Mouse (Mus musculus): Measurements from ENCODE around the gene Fli1. TPM values are rescaled to one million over a fixed set of nuclear protein-coding genes. Genes with fewer than 3 reads are reported as not detected.

Gene Fli1
- polyA plus RNA-seq, 1 experiment from 2014 or later = 9.1 TPM

DNA sequence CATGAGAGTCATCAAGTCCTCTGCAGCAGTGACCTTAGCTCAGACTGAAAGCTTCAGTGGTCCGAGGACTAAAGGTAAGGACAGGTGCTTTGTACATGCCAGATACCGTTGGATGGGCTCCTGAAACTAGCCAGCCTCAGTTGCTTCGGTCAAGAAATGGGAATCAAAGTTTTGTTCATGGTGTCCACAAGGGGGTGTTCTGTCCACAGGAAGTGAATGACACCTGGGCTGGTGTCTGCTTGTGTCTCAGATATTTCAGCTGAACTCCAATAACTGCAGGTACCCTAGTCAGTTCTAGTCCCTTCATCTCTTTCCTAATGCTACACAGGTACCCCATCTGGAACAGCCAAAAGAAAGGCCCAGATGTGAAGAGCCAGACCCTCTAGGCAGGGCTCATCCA is 86.0 kb downstream of the Fli1 start:
- H3K27ac ChIP-seq (replicated peaks) = no peak overlapping the region

DNA sequence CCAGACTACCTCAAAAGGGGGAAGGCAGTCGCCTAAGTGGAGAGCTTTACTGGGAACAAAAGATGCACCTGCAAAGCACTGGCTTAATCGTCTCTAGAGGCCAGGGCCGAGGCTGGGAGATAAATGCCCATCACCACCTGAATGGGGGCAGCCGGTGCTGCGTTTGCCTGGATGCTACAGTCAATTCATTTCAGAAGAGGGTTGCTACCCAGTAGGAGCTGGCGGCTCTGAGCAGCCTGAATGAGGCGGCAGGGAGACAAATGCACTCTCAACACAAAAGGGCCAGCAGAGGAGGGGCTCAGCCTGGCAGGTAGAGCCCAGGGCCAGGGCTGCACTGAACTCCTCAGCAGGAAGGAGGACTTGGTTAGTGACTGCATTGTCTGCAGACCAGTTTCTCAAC is 92.5 kb downstream of the Fli1 start:
- Histone ChIP-seq H3K4me1 (replicated peaks) (no peaks in the 10 kb centered on the region), H3K27me3 (no peaks in the 10 kb centered on the region), H3K9me3 (replicated peaks) (no peaks in the 10 kb centered on the region), H3K36me3 (replicated peaks) (no peaks in the 10 kb centered on the region), H3K27ac (replicated peaks) (no peak overlapping the region), H3K4me3 (replicated peaks) (no peak overlapping the region), H3K4me2 (no peak overlapping the region), H3K9ac (no peak overlapping the region)
- WGBS (ENCODE audit: insufficient replicate concordance) = 57% methylated on average over 7 of the region's 7 CpGs
- ATAC-seq (ENCODE audit: insufficient read depth) = no peak

More for the DNA sequence above, 86.0 kb downstream of the Fli1 start:
- ATAC-seq (ENCODE audit: insufficient read depth) = no peak
- H3K27me3 ChIP-seq = no peaks in the 10 kb centered on the region
- no peak overlapping the region for H3K4me2 ChIP-seq
- 56% methylated on average over 3 of the region's 3 CpGs for WGBS (ENCODE audit: insufficient replicate concordance)
- no peak overlapping the region for H3K4me3 ChIP-seq (replicated peaks)
- no peaks in the 10 kb centered on the region for H3K9me3 ChIP-seq (replicated peaks)
- H3K4me1 ChIP-seq (replicated peaks) = no peaks in the 10 kb centered on the region
- H3K36me3 ChIP-seq (replicated peaks) = no peaks in the 10 kb centered on the region
- H3K9ac ChIP-seq = no peak overlapping the region

DNA sequence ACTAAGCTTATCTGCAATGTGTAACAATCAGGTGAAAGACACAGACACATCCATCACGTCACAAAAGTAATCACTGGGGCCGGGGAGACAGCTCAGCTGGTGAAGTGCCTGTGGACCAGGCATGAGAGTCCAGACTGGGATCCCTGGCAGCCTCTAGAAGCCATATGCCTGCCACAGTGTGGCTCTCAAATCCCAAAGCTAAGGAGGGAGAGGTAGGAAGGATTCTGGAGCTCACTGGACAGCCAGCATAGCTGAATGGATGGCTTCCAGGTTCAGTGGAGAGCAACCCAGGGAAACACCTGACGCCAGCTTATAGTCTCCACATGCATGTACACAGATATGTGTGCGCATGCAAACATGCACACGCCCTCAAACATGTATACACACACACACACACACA is 93.9 kb downstream of the Fli1 start:
- no peak overlapping the region for H3K27ac ChIP-seq (replicated peaks)
- WGBS (ENCODE audit: insufficient replicate concordance) = 67% methylated on average over 5 of the region's 5 CpGs
- H3K27me3 ChIP-seq = no peaks in the 10 kb centered on the region
- no peaks in the 10 kb centered on the region for H3K4me1 ChIP-seq (replicated peaks)
- no peak overlapping the region for H3K9ac ChIP-seq
- no peak overlapping the region for H3K4me2 ChIP-seq
- H3K9me3 ChIP-seq (replicated peaks) = no peaks in the 10 kb centered on the region
- no peak for ATAC-seq (ENCODE audit: insufficient read depth)
- no peaks in the 10 kb centered on the region for H3K36me3 ChIP-seq (replicated peaks)
- no peak overlapping the region for H3K4me3 ChIP-seq (replicated peaks)

DNA sequence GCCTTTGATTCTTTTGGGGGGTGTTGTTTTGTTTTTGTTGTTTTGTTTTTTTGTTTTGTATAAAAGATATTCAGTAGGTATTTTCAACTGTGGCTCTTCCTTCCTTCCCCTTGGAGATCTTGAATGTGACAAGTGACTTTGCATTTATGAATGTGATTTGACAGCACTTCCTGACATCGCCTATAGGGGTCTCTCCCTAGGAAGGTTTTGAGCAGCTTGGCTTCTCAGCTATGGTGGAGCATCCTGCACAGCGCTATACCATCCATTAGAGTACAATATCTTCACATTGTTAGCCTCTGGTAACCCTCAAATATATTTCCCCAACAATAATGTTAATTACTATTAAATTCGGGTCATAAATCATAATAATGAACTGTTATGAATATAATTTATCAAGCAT is 96.9 kb downstream of the Fli1 start:
- no peak for ATAC-seq (ENCODE audit: insufficient read depth)
- no peaks in the 10 kb centered on the region for H3K27me3 ChIP-seq
- no peak overlapping the region for H3K9ac ChIP-seq
- no peak overlapping the region for H3K27ac ChIP-seq (replicated peaks)
- no peaks in the 10 kb centered on the region for H3K9me3 ChIP-seq (replicated peaks)
- 0 out of 2 replicates have a peak, but pooled peaks cover 5% of the 10 kb centered on the region for H3K36me3 ChIP-seq (replicated peaks)
- no peak overlapping the region for H3K4me3 ChIP-seq (replicated peaks)
- H3K4me1 ChIP-seq (replicated peaks) = no peaks in the 10 kb centered on the region
- 40% methylated on average over 3 of the region's 3 CpGs for WGBS (ENCODE audit: insufficient replicate concordance)
- H3K4me2 ChIP-seq = no peak overlapping the region

DNA sequence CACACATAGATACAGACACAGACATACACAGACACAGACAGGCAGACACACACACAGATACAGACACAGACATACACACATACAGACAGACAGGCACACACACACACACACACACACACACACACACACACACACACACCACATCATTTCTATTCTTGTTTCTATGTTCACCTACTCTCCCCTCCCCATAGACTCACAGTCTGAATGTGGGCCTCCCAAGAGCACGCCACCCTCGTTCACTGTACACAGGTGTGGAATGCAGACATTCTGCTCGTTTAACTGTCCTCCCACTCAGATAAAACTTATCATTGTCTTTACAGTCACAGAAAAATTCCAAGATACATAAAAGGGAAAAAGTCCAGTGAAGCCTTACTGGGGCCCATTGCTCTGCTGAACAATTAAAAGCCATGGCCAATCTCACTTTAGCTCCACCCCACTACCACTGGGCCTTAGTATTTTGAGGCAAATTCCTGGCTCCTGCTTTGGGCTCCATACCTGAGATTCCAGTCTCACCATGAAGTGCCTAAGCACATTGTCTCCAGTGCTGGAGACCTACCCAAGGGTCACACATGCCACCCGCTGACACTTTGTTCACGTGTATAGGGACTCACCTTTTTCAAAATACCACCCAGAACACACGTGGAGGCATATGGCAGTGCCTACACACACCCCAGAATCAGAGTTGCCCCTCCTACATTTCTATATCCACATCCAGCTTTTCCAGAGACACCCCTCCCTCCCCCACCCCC is 98.0 kb downstream of the Fli1 start:
- H3K9ac ChIP-seq = no peak overlapping the region
- no peak for ATAC-seq (ENCODE audit: insufficient read depth)
- 56% methylated on average over 6 of the region's 6 CpGs for WGBS (ENCODE audit: insufficient replicate concordance)
- no peaks in the 10 kb centered on the region for H3K4me1 ChIP-seq (replicated peaks)
- H3K4me3 ChIP-seq (replicated peaks) = no peak overlapping the region
- H3K36me3 ChIP-seq (replicated peaks) = 0 out of 2 replicates have a peak, but pooled peaks cover 5% of the 10 kb centered on the region
- H3K9me3 ChIP-seq (replicated peaks) = no peaks in the 10 kb centered on the region
- no peak overlapping the region for H3K27ac ChIP-seq (replicated peaks)
- H3K4me2 ChIP-seq = no peak overlapping the region
- H3K27me3 ChIP-seq = no peaks in the 10 kb centered on the region

DNA sequence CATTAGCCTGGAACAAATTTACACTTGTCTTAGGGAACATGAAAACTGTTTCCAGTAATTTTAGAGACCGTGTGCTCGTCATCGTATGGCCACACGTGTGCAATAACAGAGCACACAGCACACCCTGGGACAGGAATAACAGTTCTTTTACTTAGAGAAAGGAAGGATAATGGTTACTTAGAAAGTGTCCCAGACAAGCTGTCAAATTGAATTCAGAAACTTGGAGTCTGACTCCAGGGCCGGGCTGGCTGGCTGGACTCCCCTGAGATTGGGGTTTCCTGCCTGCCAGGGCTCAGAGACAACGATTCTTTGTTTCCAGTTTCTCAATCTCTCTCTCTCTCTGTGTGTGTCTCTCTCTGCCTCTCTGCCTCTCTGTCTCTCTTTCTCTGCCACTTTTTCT is 98.8 kb downstream of the Fli1 start:
- ATAC-seq (ENCODE audit: insufficient read depth) = no peak
- Histone ChIP-seq H3K9ac (no peak overlapping the region), H3K4me1 (replicated peaks) (no peaks in the 10 kb centered on the region), H3K36me3 (replicated peaks) (0 out of 2 replicates have a peak, but pooled peaks cover 5% of the 10 kb centered on the region), H3K4me2 (no peak overlapping the region), H3K9me3 (replicated peaks) (no peaks in the 10 kb centered on the region), H3K27ac (replicated peaks) (no peak overlapping the region), H3K4me3 (replicated peaks) (no peak overlapping the region), H3K27me3 (no peaks in the 10 kb centered on the region)
- WGBS (ENCODE audit: insufficient replicate concordance) = 61% methylated on average over 6 of the region's 6 CpGs

DNA sequence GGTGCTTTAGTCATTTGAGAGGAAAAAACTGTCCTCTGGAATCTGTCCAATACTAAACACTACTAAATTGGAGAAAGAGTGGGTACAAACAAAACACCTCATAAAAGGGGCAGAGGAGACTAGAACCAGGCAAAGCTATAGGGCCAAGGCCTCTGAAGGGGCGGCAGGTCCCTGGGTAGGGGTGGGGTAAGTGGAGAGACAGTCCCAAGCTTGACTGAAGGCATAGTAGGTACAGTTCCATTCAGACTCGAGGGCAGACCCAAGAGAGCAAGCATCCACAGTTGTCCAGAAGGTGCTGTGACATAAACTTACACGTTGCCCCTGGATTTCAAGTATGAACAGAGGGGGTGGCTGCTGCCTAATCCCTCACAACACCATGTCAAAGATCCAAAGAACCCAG is 99.5 kb downstream of the Fli1 start:
- Histone ChIP-seq H3K9ac (no peak overlapping the region), H3K27ac (replicated peaks) (no peak overlapping the region), H3K36me3 (replicated peaks) (0 out of 2 replicates have a peak, but pooled peaks cover 5% of the 10 kb centered on the region), H3K4me3 (replicated peaks) (no peak overlapping the region), H3K27me3 (no peaks in the 10 kb centered on the region), H3K9me3 (replicated peaks) (no peaks in the 10 kb centered on the region), H3K4me2 (no peak overlapping the region), H3K4me1 (replicated peaks) (no peaks in the 10 kb centered on the region)
- 57% methylated on average over 3 of the region's 3 CpGs for WGBS (ENCODE audit: insufficient replicate concordance)
- ATAC-seq (ENCODE audit: insufficient read depth) = no peak

DNA sequence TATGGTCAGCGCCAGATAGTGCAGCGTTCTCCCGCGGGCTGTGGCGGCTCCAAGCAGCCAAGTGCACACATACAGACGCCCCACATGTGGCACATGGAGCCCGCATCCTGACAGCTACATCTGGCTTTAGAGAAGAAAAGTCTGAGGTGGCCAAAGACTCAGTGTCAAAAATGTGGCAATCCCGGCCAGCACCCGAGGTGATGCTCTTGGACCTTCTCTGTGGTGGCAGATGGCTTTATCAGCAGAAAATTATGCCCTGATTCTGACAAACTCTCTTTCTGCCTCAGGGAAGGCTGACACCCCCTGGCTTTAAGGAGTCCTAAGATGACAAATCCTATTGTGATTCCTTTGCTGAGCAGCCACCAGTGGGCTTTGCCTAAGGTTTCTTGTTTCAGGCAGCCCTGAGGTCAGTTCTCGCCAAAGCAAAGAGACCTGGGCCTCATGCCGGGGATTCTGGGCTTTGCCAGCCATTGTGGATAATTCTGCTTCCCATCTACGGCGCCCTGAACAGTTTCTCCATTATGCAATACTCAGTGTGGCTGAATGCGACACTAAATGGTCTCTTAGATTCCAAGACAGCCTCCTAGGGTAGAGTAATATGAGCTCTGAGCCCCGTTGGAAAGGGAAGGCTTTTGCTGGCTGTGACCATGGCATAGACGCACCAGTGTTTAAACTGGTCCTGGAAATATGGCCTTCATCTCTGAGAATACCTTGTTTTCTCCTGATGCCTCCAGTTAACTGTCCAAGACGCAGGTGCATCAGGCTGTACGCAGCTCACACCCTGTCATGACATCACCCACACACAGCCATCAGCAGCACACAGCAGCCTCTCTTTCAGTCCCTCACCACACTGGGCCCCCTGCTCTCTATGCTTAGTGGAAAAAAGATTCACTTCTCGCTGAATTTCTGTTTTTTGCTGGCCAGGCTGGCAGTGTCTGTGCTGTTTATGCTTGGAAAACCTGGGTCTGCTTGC is 108.1 kb downstream of the Fli1 start:
- WGBS (ENCODE audit: insufficient replicate concordance) = 71% methylated on average over 19 of the region's 19 CpGs
- no peak for ATAC-seq (ENCODE audit: insufficient read depth)
- Histone ChIP-seq H3K9me3 (replicated peaks) (no peaks in the 10 kb centered on the region), H3K4me2 (no peak overlapping the region), H3K9ac (no peak overlapping the region), H3K4me1 (replicated peaks) (no peaks in the 10 kb centered on the region), H3K27me3 (no peaks in the 10 kb centered on the region), H3K4me3 (replicated peaks) (no peak overlapping the region), H3K27ac (replicated peaks) (no peak overlapping the region), H3K36me3 (replicated peaks) (no peaks in the 10 kb centered on the region)

DNA sequence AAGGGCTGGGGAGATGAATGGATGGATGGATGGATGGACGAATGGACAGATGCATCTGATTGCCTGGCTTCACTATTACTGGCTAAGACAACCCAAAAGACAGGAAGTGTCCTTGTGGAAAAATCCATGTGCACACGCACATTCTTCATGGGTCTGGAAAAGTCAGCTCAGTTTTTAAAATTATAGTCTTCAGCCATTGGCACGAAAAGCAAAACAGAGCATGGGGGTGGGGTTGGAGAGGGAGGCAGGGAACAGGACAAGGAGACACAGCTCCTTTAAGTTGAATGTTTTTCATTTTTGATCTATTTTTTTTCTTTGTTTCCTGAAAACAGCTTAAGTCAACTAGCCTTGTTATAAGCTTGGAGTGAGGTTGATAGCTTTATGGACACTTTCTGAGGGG is 111.6 kb downstream of the Fli1 start:
- no peak for ATAC-seq (ENCODE audit: insufficient read depth)
- H3K27ac ChIP-seq (replicated peaks) = no peak overlapping the region

DNA sequence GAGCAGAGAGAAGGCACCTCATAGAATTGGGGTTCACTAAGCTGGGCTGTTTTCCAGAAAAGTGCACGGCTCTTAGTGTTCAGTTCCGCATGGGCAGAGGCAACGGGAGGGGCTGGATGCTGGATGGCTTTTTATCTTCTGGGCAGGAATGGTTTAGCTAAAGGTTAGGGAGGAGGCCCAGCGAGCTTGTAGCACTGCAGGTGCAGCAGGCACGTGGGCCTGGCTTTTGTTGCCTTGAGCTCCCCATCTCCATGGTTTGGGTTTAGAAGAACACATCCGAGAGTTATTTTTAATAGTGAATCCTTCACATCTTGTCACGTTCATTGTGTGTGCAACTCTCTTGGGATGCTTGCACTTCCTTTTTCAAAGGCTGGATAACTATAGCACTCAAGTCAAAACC is 117.3 kb downstream of the Fli1 start:
- WGBS (ENCODE audit: insufficient replicate concordance) = 63% methylated on average over 7 of the region's 7 CpGs
- ATAC-seq (ENCODE audit: insufficient read depth) = no peak

More for the DNA sequence above, 111.6 kb downstream of the Fli1 start:
- H3K27me3 ChIP-seq = no peaks in the 10 kb centered on the region
- H3K4me2 ChIP-seq = no peak overlapping the region
- H3K4me3 ChIP-seq (replicated peaks) = no peak overlapping the region
- 61% methylated on average over 3 of the region's 3 CpGs for WGBS (ENCODE audit: insufficient replicate concordance)
- no peaks in the 10 kb centered on the region for H3K4me1 ChIP-seq (replicated peaks)
- no peaks in the 10 kb centered on the region for H3K36me3 ChIP-seq (replicated peaks)
- H3K9ac ChIP-seq = no peak overlapping the region
- H3K9me3 ChIP-seq (replicated peaks) = no peaks in the 10 kb centered on the region

DNA sequence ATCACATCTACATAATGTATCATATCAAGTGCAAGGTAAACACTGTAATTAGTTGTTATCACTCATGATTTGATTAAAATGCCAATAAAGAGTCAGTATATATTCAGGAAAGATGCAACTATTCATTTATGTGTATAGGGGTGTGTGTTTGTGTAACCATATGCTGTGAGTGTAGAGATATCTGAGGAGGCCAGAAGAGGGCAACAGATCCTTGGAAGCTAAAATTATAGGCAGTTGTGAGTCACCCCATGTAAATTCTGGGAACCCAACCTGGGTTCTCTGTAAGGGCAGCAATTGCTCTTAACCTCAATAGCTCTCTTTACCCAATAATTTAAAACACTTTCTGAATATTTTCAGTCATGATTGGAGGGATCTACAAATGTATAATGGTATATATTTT is 122.0 kb downstream of the Fli1 start:
- Histone ChIP-seq H3K36me3 (replicated peaks) (peaks cover 13% of the 10 kb centered on the region; the same call in 1 of the 2 replicates), H3K4me1 (replicated peaks) (0 out of 2 replicates have a peak, but pooled peaks cover 3% of the 10 kb centered on the region), H3K27ac (replicated peaks) (no peak overlapping the region), H3K27me3 (no peaks in the 10 kb centered on the region), H3K4me3 (replicated peaks) (no peak overlapping the region), H3K4me2 (no peak overlapping the region), H3K9ac (no peak overlapping the region), H3K9me3 (replicated peaks) (no peaks in the 10 kb centered on the region)
- ATAC-seq (ENCODE audit: insufficient read depth) = no peak

More for the DNA sequence above, 117.3 kb downstream of the Fli1 start:
- Histone ChIP-seq H3K36me3 (replicated peaks) (peaks cover 13% of the 10 kb centered on the region; the same call in 1 of the 2 replicates), H3K27me3 (no peaks in the 10 kb centered on the region), H3K4me1 (replicated peaks) (no peaks in the 10 kb centered on the region), H3K9me3 (replicated peaks) (no peaks in the 10 kb centered on the region), H3K9ac (no peak overlapping the region), H3K27ac (replicated peaks) (no peak overlapping the region), H3K4me3 (replicated peaks) (no peak overlapping the region), H3K4me2 (no peak overlapping the region)

Data from liver, embryonic 15.5 days (tissue).